Mouse (Mus musculus) c-Kit-negative CD71-positive TER-119-positive erythroid progenitor cells, embryonic 14.5 days (primary cell): ENCODE data around the gene Atmin.

ENCODE experiments used
- DNase-seq: peaks from one replicate; pipeline ENCODE4 v3.0.0-alpha.2; 2013; ENCODE audit warnings: low read depth, low spot score

The Atmin gene

GRCm38 (mm10) chr8:116943161-116943554 lies at the start of gene Atmin:
Gene Atmin, plus strand, starts transcription at chr8:116943393.
- peak; percentile 83 for DNase-seq

DNA sequence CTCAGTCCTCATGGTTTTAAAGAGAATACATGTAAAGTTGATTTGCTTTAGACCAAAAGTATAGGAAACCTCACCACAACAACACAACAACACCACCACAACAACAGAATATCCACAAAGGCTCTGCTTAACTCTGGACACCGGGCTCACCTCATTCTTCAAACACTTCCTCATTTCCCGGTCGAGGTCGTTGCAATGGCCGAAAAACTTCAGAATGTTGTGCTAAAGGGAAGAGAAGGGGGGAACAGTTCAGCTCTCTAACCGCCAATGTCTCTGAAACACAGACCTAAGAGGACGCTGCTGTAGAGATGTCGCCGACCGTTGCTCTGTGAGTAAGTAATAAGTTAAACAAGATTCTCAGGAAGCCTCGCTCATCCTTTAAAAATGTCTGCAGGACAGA lies 49.3 kb upstream of the Atmin start:
- no peak for DNase-seq

DNA sequence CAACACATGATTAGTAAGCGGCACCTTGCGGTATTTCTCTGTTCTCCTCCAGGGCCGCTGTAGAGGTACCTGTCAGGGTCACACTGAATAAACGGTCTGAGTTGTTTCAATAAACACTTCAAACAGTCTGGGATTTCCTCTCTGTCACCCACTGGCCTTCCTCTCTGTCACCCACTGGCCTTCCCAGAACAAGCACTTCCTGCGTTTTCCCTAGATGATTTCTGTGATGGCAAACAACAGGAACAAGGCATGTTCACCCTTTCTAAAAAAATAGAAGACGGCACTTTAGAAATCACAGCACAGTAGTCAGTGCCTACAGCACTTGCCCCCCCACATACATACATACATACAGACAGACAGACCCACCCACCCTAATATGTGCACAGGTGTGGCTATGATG lies 47.7 kb upstream of the Atmin start:
- no peak for DNase-seq

DNA sequence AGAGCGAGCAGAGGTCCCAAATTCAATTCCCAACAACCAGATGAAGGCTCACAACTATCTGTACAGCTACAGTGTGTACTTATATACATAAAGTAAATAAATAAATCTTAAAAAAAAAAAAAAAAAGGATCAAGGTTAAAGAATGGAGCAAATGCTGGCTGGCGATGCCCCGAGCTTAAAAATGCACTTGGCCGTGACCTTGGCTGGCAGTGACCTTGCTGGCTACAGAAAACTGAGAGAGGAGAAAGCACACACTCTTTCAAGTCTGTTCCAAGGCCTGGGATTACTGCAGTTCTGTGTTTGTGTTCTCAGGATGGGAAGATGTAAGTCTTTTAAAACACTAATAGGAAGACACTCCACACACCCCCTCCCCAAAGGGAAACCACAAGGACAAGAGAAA lies 38.5 kb upstream of the Atmin start:
- no peak for DNase-seq

DNA sequence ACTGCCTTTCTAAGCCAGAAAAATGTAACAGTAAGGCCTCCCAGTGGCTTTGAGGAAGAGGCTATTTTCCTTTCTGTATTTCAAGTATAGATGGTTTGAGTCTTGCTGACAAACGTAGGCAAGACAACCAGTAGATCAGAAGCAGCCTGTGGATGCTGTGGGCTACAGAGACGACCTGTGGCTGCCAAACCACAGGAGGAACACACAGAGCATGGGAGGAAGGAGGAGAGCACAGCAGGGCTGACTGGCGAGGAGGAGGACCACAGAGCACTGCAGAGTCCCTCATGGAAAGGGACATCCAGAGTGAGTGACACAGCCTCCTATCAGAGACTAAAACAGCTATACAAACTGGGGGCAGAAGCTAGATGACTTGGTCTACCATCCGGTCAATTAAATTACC lies 37.9 kb upstream of the Atmin start:
- DNase-seq, result no peak

DNA sequence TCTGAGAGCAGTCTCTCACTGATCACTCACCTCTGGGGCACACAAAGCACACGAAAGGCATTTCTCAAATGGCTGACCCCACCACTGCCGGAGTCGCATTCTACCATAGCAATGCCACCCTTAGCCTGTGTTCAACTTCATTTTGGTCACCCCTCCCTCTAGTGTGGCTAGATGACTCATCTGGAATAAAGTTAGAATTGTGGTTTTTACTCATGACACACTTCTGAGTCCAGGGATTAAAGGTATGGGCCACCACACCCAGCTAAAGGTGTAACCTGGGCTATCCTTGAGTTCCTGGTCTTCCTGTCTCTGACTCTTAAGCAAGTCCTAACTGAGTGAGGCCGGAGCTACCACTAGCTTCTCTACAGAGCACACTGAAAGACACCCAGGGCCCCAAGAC lies 37.4 kb upstream of the Atmin start:
- DNase-seq, result no peak

GRCm38 (mm10) chr8:116921005-116921336 lies 22.2 kb upstream of the Atmin start:
- no peak for DNase-seq

GRCm38 (mm10) chr8:116921337-116922059 lies 21.7 kb upstream of the Atmin start, which contains the start of the genes Cmc2 and Cenpn:
Gene Cmc2, minus strand, starts transcription at chr8:116921455.
Gene Cenpn, plus strand, starts transcription at chr8:116921730.
- peak; percentile 95 for DNase-seq

DNA sequence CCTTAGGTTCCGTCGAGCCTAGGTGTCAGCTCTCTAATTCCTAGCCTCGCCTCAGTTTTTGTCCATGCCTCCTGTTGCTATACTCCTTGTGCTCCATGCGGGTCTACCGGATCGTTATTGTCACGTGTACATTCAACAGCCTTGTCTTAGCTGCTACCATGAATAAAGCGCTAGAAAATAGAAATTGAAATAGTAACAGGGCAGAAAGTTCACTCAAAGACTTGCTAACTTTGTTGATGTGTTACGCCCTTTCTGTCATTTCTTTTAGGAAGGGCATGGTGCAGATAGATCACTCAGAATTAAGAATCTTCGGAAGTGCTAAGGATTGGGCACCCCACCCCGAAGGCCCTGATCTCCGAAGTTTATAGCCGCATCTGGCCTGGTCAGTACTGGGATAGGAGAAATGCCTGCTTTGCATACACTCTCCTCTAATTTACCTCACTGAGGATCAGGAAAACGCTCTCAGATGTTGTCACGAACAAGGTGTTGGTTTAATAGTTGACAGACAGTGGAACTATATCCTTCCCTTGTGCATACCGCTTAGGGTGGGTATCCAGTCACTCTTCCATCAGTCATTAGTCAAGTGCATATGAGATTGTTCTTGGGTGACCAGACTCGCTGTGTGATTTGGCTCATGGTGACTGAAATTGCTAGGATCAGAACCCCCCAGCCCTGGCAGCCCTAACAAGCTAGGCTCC lies 21.0 kb upstream of the Atmin start:
- DNase-seq, result no peak

GRCm38 (mm10) chr8:116923526-116923925 lies 19.7 kb upstream of the Atmin start:
- no peak for DNase-seq

GRCm38 (mm10) chr8:116927880-116928279 lies 15.3 kb upstream of the Atmin start:
- no peak for DNase-seq

DNA sequence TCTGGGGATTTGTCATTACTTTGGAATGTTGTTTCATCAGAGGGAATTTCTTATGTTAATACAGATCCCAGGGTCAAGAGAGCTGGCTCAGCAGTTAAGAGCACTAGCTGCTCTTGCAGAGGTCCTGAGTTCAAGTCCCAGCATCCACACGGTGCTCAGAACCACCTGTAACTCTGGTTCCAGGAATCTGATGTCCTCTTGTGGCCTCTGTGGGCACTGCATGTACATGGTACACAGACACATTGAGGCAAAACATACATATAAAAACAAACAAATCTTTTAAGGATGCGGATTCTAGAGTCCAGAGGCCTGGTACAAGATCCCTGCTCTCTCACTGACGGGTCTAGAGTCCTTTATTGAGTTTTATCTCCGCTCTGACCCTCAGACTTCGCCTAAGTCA lies 14.6 kb upstream of the Atmin start:
- no peak for DNase-seq

GRCm38 (mm10) chr8:116934976-116935375 lies 8.2 kb upstream of the Atmin start:
- no peak for DNase-seq

DNA sequence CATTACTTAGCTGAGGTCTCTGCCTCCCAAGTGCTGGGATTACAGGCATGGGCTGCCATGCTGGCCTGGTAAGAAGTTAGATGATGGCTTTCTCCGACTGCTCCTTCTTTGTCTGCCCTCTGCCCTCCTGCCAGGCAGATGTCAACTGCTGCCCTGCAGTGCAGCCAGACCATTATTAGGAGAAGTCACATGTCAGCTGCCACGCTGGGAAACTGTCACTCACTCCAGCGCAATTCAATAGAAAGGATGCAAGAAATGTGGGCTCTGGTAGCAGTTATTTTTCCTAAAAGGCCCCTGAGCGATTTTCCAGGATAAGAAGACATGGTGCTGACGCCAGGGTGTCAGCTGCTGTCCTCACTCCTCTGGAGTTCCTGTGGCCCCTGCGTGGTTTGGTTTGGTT lies 7.7 kb upstream of the Atmin start:
- DNase-seq, result no peak

GRCm38 (mm10) chr8:116942284-116943058 lies 722 bp upstream of the Atmin start:
- DNase-seq, result no peak

- DNase-seq, result no peak
Observed at GRCm38 (mm10) chr8:116943555-116944384, 577 bp downstream of the Atmin start.

- no peak for DNase-seq
Observed at GRCm38 (mm10) chr8:116944385-116944696, 1.1 kb downstream of the Atmin start.

DNA sequence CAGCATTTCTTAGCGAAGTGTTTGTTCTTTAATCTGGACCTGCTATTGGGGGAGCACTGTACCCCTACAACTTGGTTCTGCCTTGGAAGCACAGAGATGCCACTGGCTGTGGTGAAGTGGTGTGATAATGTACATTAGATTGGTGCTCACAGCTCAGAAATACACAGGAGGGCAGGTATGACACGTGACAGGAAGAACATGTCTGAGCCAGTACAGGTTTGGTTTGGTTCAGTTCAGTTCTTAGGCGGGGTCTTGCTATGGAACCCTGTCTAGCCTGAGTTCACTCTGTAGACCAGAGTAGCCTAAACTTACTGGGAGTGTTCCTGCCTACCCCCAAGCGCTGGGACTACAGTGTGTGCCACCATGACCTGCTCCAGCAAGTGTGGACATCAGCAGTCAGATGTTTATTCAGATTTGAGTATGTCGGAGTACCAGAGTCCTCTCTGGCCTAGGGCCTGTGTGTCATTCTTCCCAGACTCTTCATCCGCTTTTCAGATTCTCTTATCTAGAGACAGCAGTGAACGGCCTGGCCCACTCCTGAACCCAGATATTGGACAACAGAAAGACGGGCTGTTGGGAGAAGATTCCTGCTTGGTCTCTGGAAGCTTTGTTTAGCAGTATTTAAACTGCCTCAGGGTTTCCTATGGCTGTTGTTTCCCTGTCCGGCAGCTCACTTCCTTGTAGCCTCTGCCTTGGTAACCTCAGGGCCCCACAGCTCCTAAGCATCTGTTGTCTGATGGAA lies 2.1 kb downstream of the Atmin start:
- DNase-seq, result no peak

GRCm38 (mm10) chr8:116946268-116946838 lies 3.2 kb downstream of the Atmin start:
- DNase-seq, result no peak

DNA sequence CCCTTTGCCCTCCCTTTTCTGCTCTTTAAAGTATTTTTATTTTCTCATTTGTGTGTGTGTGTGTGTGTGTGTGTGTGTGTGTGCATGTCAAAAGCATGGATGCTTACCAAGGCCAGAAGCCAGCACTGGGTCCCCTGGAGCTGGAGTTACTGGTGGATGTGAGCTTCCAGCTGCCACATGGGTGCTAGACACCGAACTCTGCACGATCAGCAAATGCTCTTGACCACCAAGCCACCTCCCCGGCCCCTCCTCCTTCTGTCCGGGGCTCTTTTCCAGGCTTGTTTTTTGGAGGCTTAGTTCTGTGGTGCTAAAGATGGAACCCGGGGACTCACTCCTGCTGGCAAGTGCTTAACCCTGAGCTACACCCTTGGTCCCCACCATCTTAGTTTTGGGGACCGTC lies 3.7 kb downstream of the Atmin start:
- DNase-seq, result no peak

GRCm38 (mm10) chr8:116947589-116947988 lies 4.4 kb downstream of the Atmin start:
- no peak for DNase-seq
